Mouse (Mus musculus): ENCODE measurements around the gene Gabrb1. TPM values are rescaled to one million over a fixed set of nuclear protein-coding genes. Genes with fewer than 3 reads are reported as not detected.
A peak's percentile ranks its signal among the peaks of the same experiment; 100 is the strongest.

Gene Gabrb1
- total RNA-seq, 2 experiments from 2014 or later, result 0.03 TPM; not detected in 1

- Histone ChIP-seq H3K27ac (peak overlapping the region; percentile 38; the same call in 1 of the 2 replicates), H3K4me3 (peak overlapping the region; percentile 26)
- intact Hi-C loops (cut with DNase I), result no loop called here
- no peak for TF ChIP-seq CTCF (IDR thresholded peaks at IDR 0.05)
- DNase-seq, result no peak
These were observed 526.7 kb downstream of the Gabrb1 start for GRCm38 (mm10) chr5:72184437-72185100.

GRCm38 (mm10) chr5:72191154-72191553 is 533.2 kb downstream of the Gabrb1 start:
- intact Hi-C loops (cut with DNase I), result no loop called here

GRCm38 (mm10) chr5:72191932-72192331 is 534.0 kb downstream of the Gabrb1 start:
- intact Hi-C loops (cut with DNase I), result no loop called here
- H3K27ac ChIP-seq, result no peak overlapping the region
- no peak overlapping the region for H3K4me3 ChIP-seq

More at GRCm38 (mm10) chr5:72191154-72191553, 533.2 kb downstream of the Gabrb1 start:
- Histone ChIP-seq H3K27ac (no peak overlapping the region), H3K4me3 (no peak overlapping the region)
- no peak for DNase-seq
- no peak for TF ChIP-seq CTCF (IDR thresholded peaks at IDR 0.05)

GRCm38 (mm10) chr5:72195442-72195841 is 537.5 kb downstream of the Gabrb1 start:
- H3K4me3 ChIP-seq, result no peak overlapping the region
- no peak overlapping the region for H3K27ac ChIP-seq
- intact Hi-C loops (cut with DNase I), result no loop called here
- no peak for TF ChIP-seq CTCF (IDR thresholded peaks at IDR 0.05)
- no peak for DNase-seq

More at GRCm38 (mm10) chr5:72191932-72192331, 534.0 kb downstream of the Gabrb1 start:
- no peak for TF ChIP-seq CTCF (IDR thresholded peaks at IDR 0.05)
- DNase-seq, result no peak

Other genes with a start within 250 kb of the Gabrb1 start
- not detected for gene Cox7b2, start 109.9 kb upstream of the Gabrb1 start, total RNA-seq (2021)
- not detected for gene Gabra4, start 195 bp downstream of the Gabrb1 start, total RNA-seq (2021)